Mouse (Mus musculus) mouse trophoblast stem cell (cell line): ENCODE results near the gene Dixdc1.

Experiments used
- in situ Hi-C, 2 experiments: fragments of 300-500 bp; cut with MseI, MboI; formaldehyde crosslinking; loops; 2 replicates in 1 of 2; 3 replicates in 1 of 2; pipeline ENCODE4 v1.15.1; 2025

Gene Dixdc1

DNA sequence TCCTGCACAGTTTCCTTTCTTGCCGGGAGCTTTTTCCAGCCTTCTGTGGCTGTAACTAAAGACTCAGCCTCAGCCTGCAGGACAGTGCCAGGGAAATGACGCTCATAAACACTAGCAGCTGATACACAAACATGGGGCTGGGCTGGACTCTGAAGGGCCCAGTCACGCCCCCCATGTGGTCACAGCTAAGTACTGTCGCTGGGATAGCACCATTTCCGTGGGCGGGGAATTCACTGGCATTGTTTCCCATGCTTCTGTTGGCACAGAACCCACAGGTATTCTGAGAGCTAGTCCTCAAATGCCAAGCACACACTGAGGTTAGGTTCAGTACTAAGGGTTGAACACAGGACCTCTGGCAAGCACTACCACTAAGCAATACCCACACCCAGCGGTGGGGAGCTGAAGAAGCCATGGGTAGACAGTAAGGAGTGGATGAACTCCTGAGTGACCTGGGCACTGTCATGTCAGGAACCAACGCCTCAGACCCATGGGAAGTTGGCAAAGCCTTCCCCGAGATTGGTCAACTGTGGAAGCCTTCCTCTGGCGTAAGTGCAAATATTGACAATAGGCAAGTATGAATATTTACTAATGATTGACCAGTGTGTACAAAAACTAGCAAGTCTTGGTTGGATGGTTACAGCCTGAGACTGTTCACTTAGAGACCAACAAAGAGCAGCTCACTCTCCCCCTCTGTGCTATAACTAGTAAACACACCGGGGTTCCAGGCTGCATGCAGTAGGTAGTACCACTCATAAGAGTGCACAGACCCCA, 38.2 kb downstream of the Dixdc1 start:
- in situ Hi-C loops, result no loop called here

DNA sequence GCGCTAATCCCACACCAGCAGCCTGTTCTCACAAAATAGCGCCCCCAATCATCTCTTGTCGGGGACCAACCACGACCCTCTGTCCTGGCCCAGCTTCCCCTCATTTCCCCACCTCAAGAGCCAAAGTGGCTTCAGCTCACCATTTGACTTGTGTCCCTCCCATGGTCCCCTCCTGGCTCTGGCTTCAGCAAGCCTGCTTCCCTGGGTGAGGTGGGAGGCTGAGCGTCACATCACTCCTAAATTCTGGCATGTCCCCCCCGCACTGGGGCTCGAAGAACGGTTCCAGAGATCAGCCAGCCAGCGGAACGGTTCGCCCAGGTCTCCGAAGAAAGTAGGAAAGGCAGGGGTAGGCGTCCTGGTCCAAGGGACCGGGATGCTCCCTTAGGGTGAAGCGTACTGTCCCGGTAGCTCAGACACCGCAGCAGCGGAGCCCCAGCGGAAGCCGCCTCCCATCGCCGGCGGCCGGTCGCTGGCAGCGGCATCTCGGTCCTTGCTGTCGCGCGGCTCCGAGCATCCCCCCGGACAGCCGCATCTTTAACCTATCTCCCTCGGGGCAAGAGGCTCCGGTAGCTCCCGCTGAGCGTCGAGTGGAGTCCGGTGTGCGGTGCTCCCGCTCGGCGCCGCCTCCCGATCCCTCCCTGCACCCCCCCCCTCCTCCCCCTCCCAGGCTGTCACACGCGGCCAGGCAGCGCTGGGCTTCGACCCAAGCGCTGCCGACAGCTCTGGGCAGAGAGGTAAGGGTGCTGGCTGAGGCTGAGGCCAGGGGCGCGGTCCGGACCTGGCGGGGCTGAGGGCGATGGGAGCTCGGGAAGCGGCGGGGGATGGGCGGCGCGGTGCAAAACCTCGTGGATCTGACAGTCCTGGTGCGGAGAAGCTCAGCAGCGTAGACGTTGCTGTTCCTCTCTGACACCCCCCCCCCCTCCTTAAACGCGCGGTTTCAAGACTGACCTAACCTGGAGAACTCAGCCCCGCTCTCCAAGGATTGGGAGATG, 40.6 kb downstream of the Dixdc1 start:
- in situ Hi-C loops, result no loop called here

DNA sequence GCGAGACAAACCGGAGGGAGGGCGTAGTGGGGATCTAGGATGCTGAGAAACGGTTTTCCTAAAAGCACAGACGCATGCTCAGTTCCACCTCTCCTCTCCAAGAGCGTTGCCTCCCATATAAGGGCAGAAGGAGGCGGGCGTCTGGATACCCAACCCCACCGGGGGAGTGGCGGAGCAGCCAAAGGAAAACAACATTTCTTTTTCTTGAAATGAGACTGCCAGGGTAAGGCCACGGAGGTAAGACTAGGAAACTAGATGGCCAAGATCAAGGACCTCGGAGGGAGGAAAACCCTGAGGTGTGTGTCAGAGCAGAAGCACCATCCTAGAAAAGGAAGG, 41.6 kb downstream of the Dixdc1 start:
- in situ Hi-C loops, result no loop called here

DNA sequence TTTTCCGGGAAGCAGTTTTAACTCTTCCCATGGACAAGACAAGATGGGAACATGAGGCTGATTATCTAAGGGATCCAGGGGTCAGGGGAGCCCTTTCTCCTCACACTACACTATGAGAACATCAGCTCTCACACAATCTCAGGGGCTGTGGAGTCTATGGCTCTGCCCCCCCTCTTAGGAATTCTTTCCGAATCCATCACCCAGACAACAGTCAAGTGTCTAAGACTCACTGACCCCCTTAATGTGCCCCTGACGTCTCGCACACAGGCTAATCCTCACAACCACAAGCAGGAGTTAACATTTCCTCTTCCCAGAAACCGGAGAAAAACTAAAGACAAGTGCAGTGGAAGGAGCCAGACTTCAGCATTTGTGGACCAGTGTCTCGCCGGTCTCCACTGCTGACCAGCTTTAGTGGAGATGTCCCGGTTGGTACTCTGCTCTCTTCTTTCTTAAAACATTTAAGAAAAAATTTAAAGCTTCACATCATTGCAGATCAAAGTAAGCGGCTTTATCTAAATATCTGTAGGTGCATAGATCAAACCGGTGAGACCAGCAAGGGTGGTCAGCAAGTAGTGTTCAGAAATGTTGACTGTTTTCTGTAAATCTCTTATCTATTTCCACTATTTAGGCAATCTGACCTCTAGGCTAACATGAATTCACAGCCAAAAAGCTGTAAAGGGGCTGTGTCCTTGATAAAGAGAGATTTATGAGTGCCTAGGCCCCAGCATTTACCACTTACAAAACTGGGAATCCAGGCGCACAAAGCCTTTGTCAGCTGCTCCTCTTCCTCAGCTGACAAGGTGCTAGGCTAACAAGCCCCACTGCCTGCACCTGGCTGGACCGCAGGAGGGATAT, 42.2 kb downstream of the Dixdc1 start:
- in situ Hi-C loops, result no loop called here

DNA sequence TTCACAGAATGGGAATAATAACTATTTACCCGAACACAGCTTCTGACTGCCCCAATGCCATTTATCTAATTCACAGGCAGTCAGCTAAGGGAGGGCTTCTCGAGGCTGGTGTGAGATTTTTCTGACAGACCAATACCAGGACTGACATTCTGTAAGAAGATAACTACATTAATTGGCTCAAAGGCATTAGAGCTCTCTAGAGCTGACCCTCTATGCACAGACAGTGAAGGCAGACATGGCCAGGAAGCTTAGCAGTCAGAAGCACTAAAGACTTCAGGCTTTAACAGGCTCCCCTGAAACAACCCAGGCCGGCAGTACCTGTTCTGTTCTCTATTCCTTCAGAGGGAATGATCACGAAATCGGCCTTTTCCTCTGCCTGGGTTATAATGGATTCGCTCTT, 44.2 kb downstream of the Dixdc1 start:
- in situ Hi-C loops, result no loop called here

DNA sequence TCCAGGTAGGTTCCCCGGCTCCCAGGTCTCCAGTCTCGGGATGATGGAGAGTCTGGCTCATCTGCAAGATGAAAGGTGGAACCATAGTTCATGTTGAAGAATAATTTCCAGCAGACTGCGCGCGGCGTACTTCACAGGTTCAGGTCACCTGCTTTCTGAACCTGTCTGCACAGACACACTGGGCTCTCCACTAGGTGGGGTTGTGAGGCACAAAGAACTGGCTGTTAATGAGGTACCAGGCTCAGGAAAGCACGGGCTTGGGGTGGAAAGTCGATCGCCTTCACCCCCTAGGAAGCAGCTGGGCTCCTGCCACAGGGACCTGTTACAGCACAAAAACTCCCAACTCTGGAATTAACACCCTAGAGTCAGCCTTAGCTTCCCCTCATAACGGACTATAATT, 45.7 kb downstream of the Dixdc1 start:
- in situ Hi-C loops, result no loop called here

- in situ Hi-C loops, result no loop called here
Measured at GRCm38 (mm10) chr9:50692626-50693580, 46.4 kb downstream of the Dixdc1 start.

DNA sequence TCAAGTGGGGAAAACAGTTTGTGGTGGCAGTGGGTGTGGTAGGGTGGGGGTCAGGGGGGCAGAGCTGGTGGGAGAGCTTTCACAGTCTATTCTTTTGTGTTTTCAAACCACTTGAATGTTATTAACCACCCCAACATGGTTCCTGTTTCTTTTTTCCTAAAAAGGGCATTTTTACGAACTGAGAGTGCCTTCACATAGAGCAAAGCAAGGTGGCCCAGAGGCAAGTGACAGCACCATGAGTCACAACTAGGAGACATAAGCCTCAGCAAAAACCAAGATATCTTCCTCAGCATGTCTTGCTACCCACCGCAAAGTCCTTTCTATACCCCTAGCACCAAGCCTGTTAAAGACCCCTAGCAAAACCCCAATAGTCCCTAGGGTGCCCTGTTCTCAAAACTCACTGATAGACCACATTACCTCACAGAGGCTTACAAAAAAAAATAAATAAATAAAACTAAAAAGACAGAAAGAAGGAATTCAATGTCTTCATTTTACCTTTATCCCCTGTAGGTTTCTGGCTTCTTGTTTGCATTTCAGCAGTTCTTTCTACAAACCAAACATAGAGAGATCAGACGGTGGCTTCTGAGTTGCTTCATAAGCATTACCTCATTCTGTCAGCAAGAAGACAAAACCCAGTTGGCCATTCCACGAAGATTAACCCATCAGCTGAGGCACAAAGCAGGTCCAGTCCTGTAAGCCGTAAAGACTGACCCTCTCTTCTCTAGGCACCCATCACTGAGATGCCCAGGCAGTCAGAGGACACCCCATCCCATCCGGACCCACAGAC, 52.3 kb downstream of the Dixdc1 start:
- in situ Hi-C loops, result no loop called here

- in situ Hi-C loops, result no loop called here
Measured at GRCm38 (mm10) chr9:50681727-50682126, 57.6 kb downstream of the Dixdc1 start.

GRCm38 (mm10) chr9:50679406-50679805, 59.9 kb downstream of the Dixdc1 start:
- in situ Hi-C loops, result no loop called here

- in situ Hi-C loops, result no loop called here
Measured at GRCm38 (mm10) chr9:50674771-50675170, 64.5 kb downstream of the Dixdc1 start.

DNA sequence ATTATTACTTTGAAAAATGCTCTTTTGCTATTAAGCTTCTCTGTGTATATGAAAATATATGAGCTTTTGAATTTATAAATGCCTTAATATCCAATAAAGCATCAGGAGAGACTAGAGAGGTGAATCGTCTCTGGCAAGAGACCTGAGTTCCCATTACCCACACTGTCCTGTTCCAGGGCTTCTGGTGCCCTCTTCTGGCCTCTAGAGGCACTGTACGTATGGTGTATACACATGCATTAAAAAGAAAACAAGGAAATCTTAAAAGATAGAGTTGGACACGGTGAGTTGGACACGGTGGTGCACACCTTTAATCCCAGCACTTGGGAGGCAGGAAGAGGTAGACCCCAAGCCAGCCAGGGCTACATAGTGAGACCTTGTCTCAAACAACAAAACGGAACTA, 68.6 kb downstream of the Dixdc1 start:
- in situ Hi-C loops, result no loop called here

GRCm38 (mm10) chr9:50667579-50668498, 71.5 kb downstream of the Dixdc1 start:
- in situ Hi-C loops, result no loop called here

GRCm38 (mm10) chr9:50666442-50666841, 72.9 kb downstream of the Dixdc1 start:
- in situ Hi-C loops, result no loop called here

GRCm38 (mm10) chr9:50664826-50665225, 74.5 kb downstream of the Dixdc1 start:
- in situ Hi-C loops, result no loop called here

- in situ Hi-C loops, result no loop called here
Measured at GRCm38 (mm10) chr9:50660431-50660830, 78.9 kb downstream of the Dixdc1 start.

DNA sequence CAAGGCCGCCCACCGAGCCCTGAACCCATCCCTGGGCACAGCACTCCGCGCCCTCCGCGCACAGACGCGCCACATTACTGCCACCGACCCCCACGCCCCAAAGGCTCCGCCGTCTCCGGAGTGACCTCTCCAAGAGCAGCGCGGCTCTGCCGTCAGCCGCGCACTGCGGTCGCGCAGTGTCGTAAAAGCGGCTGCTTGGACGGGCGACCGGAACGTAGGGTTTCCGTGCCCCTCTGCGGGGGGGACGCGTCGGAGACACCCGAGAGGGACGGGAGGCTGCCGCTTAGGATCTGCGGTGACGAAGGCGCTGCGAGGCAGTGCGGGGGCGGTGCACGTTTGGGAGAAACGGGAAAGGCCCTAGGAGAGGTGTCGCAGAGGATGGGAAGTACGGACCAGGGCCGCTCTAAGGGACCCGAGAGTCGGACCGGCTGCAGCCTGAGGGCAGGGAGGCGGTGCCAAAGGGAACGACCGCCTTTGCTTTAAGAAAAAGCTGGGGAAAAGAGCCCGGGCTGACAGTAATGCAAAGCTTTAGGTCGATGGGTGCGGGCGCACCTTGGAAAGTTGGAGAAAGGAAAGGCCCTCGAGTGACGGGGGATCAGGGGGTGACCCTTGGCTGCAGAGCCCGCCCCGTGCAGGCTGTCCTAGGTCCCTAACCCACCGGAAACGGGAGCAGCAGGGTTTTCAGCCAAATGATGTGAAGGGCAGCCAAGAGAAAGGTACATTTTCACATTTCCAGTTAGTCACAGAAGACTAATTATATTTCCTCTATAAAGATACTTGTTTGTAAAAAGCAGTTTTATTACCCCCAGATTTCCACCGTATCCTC, 79.7 kb downstream of the Dixdc1 start, which contains the start of gene Dlat:
TSS of gene Dlat (minus strand) at position 389 of the 826 bp plus-strand sequence.
- in situ Hi-C loops, result no loop called here

DNA sequence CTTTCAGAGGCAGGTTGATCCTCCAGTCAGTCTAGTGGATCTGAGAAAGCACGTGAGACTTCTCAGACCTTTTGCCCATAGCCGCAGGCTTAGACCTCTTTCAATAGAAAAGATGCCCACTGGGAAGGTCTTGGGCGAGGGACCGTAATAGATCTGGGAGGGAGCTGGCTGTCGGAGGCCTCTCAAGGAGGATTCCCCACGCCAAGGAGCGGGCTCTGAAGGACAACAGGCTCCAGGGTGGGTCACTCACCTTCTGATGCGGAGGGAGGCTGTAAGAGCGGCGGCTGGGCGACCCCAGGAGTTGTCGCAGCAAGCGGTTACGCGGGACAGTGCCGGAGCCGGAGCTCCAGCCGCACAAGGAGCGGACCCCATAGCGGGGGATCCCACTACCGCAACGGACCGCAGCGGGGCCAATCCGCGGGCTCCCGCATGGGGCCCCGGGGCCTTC, 80.4 kb downstream of the Dixdc1 start:
- in situ Hi-C loops, result no loop called here
